Mouse (Mus musculus): ENCODE results near the gene Gm28729.
"Not testable (repeated sequence)": the region's sequence is repeated elsewhere in the genome, so short reads cannot be mapped to it uniquely, and the experiment has no call there.

Gene Gm28729

DNA sequence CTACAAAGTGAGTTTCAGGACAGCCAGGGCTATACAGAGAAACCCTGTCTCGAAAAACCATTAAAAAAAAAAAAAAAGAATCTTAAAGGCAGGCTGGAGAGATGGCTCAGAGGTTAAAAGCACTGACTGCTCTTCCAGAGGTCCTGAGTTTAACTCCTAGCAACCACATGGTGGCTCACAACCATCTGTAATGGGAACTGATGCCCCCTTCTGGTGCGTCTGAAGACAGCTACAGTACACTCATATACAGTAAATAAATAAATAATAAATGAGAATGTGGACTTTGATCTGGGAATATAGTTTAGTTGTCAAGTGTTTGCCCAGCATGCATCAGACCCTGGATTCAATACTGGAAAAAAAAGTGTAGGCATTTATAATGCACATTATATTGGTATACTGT lies 3.5 kb downstream of the Gm28729 start:
- not testable (repeated sequence) for DNase-seq (ENCODE audit: low spot score in 2 of 2)

DNA sequence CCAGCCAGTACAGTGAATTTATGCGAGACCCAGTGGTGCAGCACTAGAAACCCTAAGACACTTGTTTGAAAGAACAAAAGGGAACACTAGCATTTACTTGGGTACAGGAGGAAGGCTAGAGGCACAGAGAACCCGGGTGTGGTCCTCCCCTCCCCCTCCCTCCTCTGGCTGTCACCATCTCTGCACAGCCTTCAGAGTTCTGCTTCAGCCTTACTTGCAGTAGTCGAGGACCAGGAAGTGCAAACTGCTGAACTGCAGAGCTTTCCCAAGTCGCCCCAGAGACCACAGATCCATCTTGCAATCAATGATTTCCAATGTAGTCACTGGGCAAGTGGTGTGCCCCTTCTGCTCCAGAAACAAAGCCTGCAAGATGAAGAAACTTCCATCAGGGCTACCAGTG lies 7.6 kb downstream of the Gm28729 start:
- no peak for DNase-seq (ENCODE audit: low spot score in 2 of 2)

DNA sequence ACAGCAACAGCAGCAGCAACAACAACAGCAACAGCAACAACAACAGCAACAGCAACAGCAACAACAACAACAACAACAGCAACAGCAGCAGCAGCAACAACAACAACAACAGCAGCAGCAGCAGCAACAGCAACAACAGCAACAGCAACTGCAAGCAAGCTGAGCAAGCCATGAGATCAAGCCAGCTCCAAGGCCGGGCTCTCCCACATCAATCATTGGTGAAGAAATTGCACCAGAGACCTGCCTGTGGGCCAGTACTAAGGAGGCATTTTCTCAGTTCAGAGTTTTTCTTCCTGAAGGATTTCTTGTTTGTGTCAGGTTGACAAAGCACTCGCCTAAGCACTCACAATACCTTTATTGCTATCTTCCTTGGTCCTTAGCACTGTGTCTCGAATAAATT lies 8.3 kb downstream of the Gm28729 start:
- no peak for DNase-seq (ENCODE audit: low spot score in 2 of 2)

DNA sequence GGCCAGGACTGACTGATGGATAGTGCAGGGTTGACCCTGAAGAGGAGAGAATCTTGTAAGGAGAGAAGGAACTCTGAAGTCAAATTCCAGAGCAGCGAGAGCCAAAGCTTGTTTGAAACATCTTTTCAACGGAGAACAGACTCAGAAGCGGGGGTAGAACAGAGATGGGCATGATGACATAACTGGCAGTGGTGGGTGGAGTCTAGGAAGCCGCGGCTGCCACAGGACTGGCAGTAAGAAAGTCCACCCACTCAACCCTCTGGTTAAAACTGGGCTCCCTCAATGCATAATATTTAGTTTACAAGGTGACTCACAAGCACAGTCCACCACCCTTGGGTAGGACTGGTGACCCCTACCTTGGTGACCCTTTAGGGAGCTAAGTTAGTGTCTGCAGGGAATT lies 9.3 kb downstream of the Gm28729 start:
- DNase-seq (ENCODE audit: low spot score in 2 of 2), result no peak

DNA sequence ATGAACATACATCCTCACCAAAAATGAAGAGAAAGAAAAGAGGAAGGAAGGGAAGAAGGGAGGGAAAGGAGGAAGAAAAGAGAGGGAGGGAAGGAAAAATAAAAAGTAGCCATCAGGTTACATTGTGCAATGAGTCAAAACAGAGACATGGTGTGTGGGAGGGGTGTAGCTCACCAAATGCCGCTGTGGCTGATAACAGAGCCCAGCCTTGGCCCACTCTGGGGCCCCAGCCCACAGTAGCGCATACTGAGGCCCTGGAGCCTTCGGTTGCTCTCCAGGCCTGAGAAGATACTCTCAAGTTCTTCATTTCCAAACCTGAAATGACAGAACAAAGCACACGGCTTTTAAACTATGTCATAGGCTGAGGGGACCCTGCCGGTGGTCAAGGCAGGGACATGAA lies 10.8 kb downstream of the Gm28729 start:
- no peak for DNase-seq (ENCODE audit: low spot score in 2 of 2)

- DNase-seq (ENCODE audit: low spot score in 2 of 2), result no peak
Observed at GRCm38 (mm10) chr9:96506011-96506498, 19.0 kb downstream of the Gm28729 start.

- DNase-seq (ENCODE audit: low spot score in 2 of 2), result no peak
Observed at GRCm38 (mm10) chr9:96505156-96505555, 19.9 kb downstream of the Gm28729 start.

DNA sequence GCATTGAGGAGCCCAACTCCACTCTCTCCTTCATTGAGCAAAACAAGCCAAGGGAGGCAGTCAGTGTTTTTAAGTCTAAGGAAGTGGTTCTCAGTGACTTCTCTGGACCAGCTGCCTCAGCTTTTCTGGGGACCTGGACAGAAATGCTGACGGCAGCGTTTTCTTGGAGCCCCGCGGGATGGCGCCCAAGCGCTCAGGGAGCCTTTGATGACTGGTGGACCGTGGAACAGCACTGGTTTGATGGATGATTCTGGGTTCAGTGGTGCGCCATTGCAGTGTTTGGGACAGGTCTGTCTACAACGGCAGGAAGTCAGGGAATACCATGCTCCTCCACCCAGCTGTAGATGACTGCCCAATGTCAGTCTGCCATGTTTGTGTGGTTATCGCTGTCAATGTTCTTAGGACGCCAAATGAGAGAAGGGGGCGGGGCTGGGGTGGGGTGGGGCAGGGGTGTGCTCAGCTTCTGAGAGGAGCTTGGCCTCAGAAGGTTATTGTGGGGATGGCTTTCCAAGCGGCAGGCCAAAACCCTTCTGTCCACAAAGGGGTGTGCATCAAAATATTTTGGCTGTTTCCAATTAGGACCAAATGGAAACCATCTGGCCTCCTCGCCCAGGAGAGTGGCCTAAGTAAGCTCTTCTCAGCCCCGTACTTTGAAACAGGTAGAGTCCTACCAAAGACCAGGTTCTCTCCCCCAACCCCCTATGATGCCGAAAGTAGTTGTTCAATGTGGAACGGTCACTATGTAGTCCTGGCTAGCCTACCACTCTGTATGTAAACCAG lies 20.8 kb downstream of the Gm28729 start:
- DNase-seq (ENCODE audit: low spot score in 2 of 2), result no peak

GRCm38 (mm10) chr9:96502856-96503610 lies 22.0 kb downstream of the Gm28729 start:
- DNase-seq (ENCODE audit: low spot score in 2 of 2), result no peak

DNA sequence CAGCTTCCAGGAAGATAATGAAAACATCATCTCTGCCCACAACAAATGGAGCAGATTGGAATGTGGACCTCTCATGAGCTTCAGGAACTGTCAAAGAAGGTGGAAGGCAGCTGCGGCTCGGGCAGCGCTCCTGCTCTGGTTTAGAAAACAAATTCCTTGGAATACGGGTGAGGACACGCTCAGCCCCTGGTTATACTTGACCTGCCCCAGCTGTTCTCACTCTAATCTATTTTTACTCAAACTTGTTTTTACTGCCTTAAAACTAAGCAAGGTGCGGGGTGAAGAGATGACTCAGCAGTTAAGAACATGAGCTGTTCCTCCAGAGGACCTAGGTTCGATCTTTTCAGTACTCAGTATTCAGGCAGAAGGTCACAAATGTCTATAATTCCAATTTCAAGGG lies 23.8 kb downstream of the Gm28729 start:
- DNase-seq (ENCODE audit: low spot score in 2 of 2), result no peak

DNA sequence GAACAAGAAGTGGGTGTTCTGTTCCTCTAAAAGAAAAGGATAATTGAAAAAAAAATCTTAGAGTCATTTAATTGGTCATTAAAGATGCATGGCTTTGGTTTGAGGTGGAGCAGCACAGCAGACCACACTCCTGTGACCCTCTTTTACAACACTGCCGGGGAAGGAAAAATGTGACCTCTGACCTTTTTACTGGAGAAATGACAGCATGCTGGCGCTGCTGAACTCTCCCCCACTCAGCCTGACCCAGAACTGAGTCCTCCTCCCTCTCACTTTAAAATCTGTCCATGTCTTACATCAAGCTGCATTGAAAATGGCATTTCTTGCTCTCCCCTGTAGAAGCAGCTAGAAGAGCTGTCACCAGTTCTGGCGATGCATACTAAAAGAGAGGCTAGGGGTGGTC lies 31.9 kb downstream of the Gm28729 start:
- no peak for DNase-seq (ENCODE audit: low spot score in 2 of 2)

DNA sequence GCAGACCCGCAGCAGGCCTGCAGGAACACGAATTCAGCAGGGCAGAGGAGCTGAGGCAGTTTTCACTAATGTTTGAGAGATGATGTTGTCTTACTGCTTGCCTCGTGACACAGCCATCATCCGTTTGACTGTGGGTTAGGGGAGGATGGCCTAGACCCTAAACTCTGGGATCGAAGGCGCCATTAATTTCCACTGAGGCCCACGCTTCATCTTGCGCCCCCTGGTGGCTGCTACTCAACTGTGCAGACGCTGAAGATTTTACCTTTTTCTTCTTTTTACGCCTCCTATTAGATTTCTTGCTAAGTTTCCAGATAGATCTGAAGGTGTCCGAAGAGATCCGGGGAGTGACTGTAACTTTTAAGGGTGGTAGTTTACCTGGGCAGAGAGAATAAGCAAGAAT lies 33.3 kb downstream of the Gm28729 start:
- peak; percentile 12 to 48 for DNase-seq (ENCODE audit: low spot score in 2 of 2)

GRCm38 (mm10) chr9:96487869-96488268 lies 37.2 kb downstream of the Gm28729 start:
- DNase-seq (ENCODE audit: low spot score in 2 of 2), result not testable (repeated sequence)

- no peak for DNase-seq (ENCODE audit: low spot score in 2 of 2)
Observed at GRCm38 (mm10) chr9:96483648-96484047, 41.4 kb downstream of the Gm28729 start.

DNA sequence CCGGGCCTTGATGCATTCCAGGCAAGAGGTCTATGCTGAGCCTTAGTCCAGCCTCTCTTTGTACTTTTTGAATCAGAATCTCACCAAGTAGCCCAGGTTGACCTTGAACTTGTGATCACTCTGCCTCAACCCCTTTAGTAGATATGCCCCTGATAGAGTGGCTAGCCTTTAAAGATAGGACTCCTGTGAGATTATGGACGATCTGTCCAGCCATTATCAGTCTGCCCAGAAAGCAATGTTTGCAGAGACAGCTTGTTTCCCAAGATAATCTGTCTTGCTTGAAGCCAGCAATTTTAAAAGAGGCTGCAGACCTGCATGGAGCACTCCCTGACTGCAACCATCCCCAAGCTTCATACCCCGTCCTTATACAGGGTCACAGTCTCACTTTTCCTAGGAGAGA lies 42.0 kb downstream of the Gm28729 start:
- no peak for DNase-seq (ENCODE audit: low spot score in 2 of 2)

DNA sequence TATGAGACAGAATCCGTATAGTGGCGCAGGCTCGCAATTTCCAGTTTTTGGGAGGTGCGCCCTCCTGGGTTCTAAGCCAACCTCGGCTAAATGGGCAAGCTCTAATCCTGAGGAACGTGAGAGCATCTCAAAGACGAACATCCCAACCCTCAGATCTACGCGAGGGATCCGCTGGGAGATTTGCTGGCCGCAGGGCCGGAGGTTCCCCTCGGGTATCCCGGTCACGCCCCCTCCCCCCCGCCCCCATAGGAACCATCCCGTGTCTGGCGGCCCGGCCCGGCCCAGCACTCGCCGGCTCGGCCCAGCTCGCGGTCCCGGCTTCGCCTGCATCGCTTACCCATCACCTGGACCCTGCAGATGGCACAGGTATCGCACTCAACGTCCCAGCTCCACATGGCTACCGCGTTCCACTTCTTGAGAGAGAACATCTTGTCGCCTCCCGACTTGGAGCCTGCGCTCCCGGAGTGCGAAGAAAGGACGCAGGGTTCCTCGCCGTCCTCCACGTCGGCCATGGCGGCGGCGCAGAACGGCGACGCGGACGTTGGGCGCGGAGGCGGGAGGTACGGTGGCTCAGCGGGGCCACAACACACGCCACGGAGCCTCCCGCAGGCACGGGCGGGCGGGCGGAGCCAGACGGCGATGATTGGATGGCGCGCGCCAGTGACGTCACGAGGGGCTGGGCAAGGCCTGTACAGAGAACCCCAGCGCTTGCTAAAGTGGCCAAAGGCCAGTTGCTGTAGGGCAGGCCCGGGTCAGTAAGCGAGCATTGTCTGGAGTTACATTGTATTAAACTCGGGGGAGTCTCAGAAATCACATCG lies 46.8 kb downstream of the Gm28729 start, which contains the start of gene Rnf7:
TSS of gene Rnf7 (minus strand) at position 605 of the 818 bp plus-strand sequence.
- DNase-seq (ENCODE audit: low spot score in 2 of 2), result peak; percentile 96 to 99

DNA sequence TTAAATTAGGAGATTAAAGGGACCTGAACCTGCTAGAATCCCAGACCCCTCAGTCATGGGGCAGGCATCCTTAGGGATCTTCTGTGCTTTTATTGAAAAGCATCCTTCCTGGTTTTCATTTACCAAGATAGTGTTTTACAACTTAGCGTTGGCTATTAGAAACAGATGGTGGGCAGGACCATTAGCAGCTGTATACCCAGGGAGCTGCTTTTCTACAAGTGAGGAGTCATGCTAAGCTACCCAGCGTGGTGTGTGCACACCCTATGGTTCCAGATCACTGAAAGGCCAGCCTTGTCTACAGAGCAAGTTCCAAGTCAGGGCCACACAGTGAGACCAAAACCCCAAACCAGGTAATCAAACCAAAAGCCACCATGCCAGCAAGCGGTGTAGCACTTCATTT lies 52.7 kb downstream of the Gm28729 start:
- no peak for DNase-seq (ENCODE audit: low spot score in 2 of 2)

- DNase-seq (ENCODE audit: low spot score in 2 of 2), result not testable (repeated sequence)
Observed at GRCm38 (mm10) chr9:96471681-96472080, 53.4 kb downstream of the Gm28729 start.

DNA sequence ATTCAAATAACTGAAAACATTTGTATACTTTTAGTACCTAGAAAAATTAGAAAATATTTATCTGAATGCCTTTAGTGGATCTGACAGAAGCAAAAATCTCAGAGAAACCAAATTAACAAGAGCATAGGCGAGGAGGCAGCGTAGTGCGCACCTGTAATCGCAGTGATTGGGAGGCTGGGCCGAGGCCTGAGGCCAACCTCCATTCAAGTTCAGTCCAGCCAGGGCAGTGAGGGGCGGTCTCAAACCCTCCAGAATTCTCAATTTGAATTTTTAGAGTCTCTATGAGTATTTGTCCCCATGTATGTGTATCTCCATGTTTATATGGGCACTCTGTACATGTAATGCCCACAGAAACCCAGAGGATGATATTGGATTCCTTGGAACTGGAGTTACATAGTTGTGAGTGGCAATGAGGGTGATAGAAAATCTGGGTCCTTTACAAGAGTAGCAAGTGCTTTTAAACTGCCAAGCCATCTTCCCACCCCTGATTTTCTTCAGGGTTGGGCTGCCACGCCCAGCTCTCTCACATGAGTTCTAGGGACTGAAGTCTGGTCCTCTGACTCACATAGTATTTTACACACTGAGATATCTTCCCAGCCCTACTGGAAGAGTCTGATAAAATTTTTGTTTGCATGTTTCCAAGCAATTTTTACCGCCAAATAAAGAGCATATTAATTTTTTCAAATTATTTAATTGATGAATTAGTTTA lies 54.6 kb downstream of the Gm28729 start:
- no peak for DNase-seq (ENCODE audit: low spot score in 2 of 2)

- DNase-seq (ENCODE audit: low spot score in 2 of 2), result no peak
Observed at GRCm38 (mm10) chr9:96469556-96470265, 55.4 kb downstream of the Gm28729 start.

- no peak for DNase-seq (ENCODE audit: low spot score in 2 of 2)
Observed at GRCm38 (mm10) chr9:96463708-96464107, 61.4 kb downstream of the Gm28729 start.

All from spleen, postnatal 14 days (tissue).